Mouse (Mus musculus) mature B cell (primary cell): ENCODE measurements around the gene Cdc5l.
"Not testable (repeated sequence)": the region's sequence is repeated elsewhere in the genome, so short reads cannot be mapped to it uniquely, and the experiment has no call there.

Experiments used
- in situ Hi-C: fragments of 300-500 bp; cut with MboI; formaldehyde crosslinking; loops from 2 replicates; pipeline ENCODE4 v1.14.3; 2019

The Cdc5l gene

GRCm38 (mm10) chr17:45434262-45434590, 689 bp upstream of the Cdc5l start:
- in situ Hi-C loops = no loop called here

- in situ Hi-C loops = no loop called here
Observed at GRCm38 (mm10) chr17:45432706-45433398, 685 bp downstream of the Cdc5l start.

GRCm38 (mm10) chr17:45432007-45432406, 1.5 kb downstream of the Cdc5l start:
- in situ Hi-C loops = no loop called here

- in situ Hi-C loops = no loop called here
Observed at GRCm38 (mm10) chr17:45417387-45417786, 16.1 kb downstream of the Cdc5l start.

GRCm38 (mm10) chr17:45411617-45412016, 21.9 kb downstream of the Cdc5l start:
- in situ Hi-C loops = not testable (repeated sequence)

GRCm38 (mm10) chr17:45408719-45409118, 24.8 kb downstream of the Cdc5l start:
- in situ Hi-C loops = no loop called here

GRCm38 (mm10) chr17:45406281-45406680, 27.3 kb downstream of the Cdc5l start:
- in situ Hi-C loops = no loop called here

- in situ Hi-C loops = no loop called here
Observed at GRCm38 (mm10) chr17:45403207-45403606, 30.3 kb downstream of the Cdc5l start.

- in situ Hi-C loops = no loop called here
Observed at GRCm38 (mm10) chr17:45402601-45403000, 30.9 kb downstream of the Cdc5l start.

GRCm38 (mm10) chr17:45402126-45402525, 31.4 kb downstream of the Cdc5l start:
- in situ Hi-C loops = no loop called here

GRCm38 (mm10) chr17:45401126-45401905, 32.2 kb downstream of the Cdc5l start:
- in situ Hi-C loops = no loop called here

- in situ Hi-C loops = loop anchor here (25.0 kb wide), 1 partner anchor 1136 kb away; no protein-coding TSS in a partner anchor
Observed at GRCm38 (mm10) chr17:45398021-45398420, 35.5 kb downstream of the Cdc5l start.

- in situ Hi-C loops = loop anchor here (25.0 kb wide), 1 partner anchor 1135 kb away; no protein-coding TSS in a partner anchor
Observed at GRCm38 (mm10) chr17:45397541-45397940, 36.0 kb downstream of the Cdc5l start.

- in situ Hi-C loops = loop anchor here (25.0 kb wide), 1 partner anchor 1132 kb away; no protein-coding TSS in a partner anchor
Observed at GRCm38 (mm10) chr17:45394612-45395011, 38.9 kb downstream of the Cdc5l start.

- in situ Hi-C loops = loop anchor here (25.0 kb wide), 1 partner anchor 1131 kb away; no protein-coding TSS in a partner anchor
Observed at GRCm38 (mm10) chr17:45393765-45394164, 39.8 kb downstream of the Cdc5l start.

GRCm38 (mm10) chr17:45389896-45390295, 43.6 kb downstream of the Cdc5l start:
- in situ Hi-C loops = loop anchor here (25.0 kb wide), 1 partner anchor 1128 kb away; no protein-coding TSS in a partner anchor

- in situ Hi-C loops = loop anchor here (25.0 kb wide), 1 partner anchor 1125 kb away; no protein-coding TSS in a partner anchor
Observed at GRCm38 (mm10) chr17:45386986-45387385, 46.6 kb downstream of the Cdc5l start.

GRCm38 (mm10) chr17:45383305-45383704, 50.2 kb downstream of the Cdc5l start:
- in situ Hi-C loops = loop anchor here (25.0 kb wide), 1 partner anchor 1121 kb away; no protein-coding TSS in a partner anchor

- in situ Hi-C loops = loop anchor here (25.0 kb wide), 1 partner anchor 1117 kb away; no protein-coding TSS in a partner anchor
Observed at GRCm38 (mm10) chr17:45379271-45379784, 54.2 kb downstream of the Cdc5l start.

GRCm38 (mm10) chr17:45377323-45377722, 56.2 kb downstream of the Cdc5l start:
- in situ Hi-C loops = loop anchor here (25.0 kb wide), 1 partner anchor 1115 kb away; no protein-coding TSS in a partner anchor

- in situ Hi-C loops = no loop called here
Observed at GRCm38 (mm10) chr17:45373987-45374608, 59.4 kb downstream of the Cdc5l start.

GRCm38 (mm10) chr17:45371042-45371441, 62.5 kb downstream of the Cdc5l start:
- in situ Hi-C loops = no loop called here
